Mouse (Mus musculus) stomach, embryonic 16.5 days (tissue): ENCODE data around the gene Troap. TPM values are rescaled to one million over a fixed set of nuclear protein-coding genes. Genes with fewer than 3 reads are reported as not detected.

ENCODE experiments used
- ATAC-seq: fragments of 200-750 bp; cut with Nextera tagmentation; 2 replicates; pipeline ENCODE4 v1.8.0; 2017; ENCODE audit warnings: moderate number of reproducible peaks, moderate TSS enrichment; ENCODE audit not compliant: insufficient read depth, low FRiP score
- H3K27ac ChIP-seq: fragments of 300-500 bp; sonication (generic); 2 replicates; pipeline ENCODE4 v1.5.1; 2014; ENCODE audit warnings: low read length
- H3K27me3 ChIP-seq: fragments of 300-500 bp; sonication (generic); 2 replicates; pipeline ENCODE4 v1.6.1; 2014; ENCODE audit warnings: low read length, control low read depth, mixed read lengths; ENCODE audit not compliant: control insufficient read depth, insufficient read depth
- H3K36me3 ChIP-seq: fragments of 300-500 bp; sonication (generic); 2 replicates; pipeline ENCODE4 v1.6.1; 2014; ENCODE audit warnings: low read length; ENCODE audit not compliant: control insufficient read depth, insufficient read depth
- H3K4me1 ChIP-seq: fragments of 300-500 bp; sonication (generic); 2 replicates; pipeline ENCODE4 v1.6.1; 2014; ENCODE audit warnings: low read length, control low read depth, mixed read lengths; ENCODE audit not compliant: control insufficient read depth, insufficient read depth
- H3K4me2 ChIP-seq: fragments of 300-500 bp; sonication (generic); 2 replicates; pipeline ENCODE4 v1.6.1; 2014; ENCODE audit warnings: low read depth, low read length, mixed read lengths
- H3K4me3 ChIP-seq: fragments of 300-500 bp; sonication (generic); replicated peaks from 2 replicates; pipeline ENCODE4 v1.5.1; 2014; ENCODE audit warnings: mild to moderate bottlenecking, low read length
- H3K9ac ChIP-seq: fragments of 300-500 bp; sonication (generic); 2 replicates; pipeline ENCODE4 v1.6.1; 2014; ENCODE audit warnings: low read length
- H3K9me3 ChIP-seq: fragments of 300-500 bp; sonication (generic); replicated peaks from 2 replicates; pipeline ENCODE4 v1.6.1; 2016; ENCODE audit warnings: low read length, control low read depth; ENCODE audit not compliant: control insufficient read depth
- WGBS: fragments of 180-500 bp; shearing (Covaris S2); extraction: QIAGEN DNeasy Blood & Tissue Kit; methylation state at CpG from one replicate; pipeline ENCODE4 v1.1.7; 2014; 5-methylcytosine and 5-hydroxymethylcytosine counted together
- polyA plus RNA-seq: library from polyadenylated mRNA; unstranded; fragments of >200 nt; fragmentation: Nextera tagmentation; extraction: Ambion mirVana; gene quantifications from 2 replicates; pipeline ENCODE4 v1.2.1, GENCODE M21; 2015

Gene Troap
- polyA plus RNA-seq, 1 experiment from 2014 or later: 26.4 TPM

GRCm38 (mm10) chr15:99098493-99098861 is 24.1 kb downstream of the Troap start:
- peak overlapping the region; percentile 59 for H3K9ac ChIP-seq
- peak overlapping the region; percentile 66 for H3K4me2 ChIP-seq
- H3K36me3 ChIP-seq: no peaks in the 10 kb centered on the region
- H3K9me3 ChIP-seq: no peaks in the 10 kb centered on the region
- no peak overlapping the region for H3K27ac ChIP-seq
- WGBS: 2% methylated on average over 9 of the region's 9 CpGs
- H3K4me1 ChIP-seq: peaks cover 27% of the 10 kb centered on the region
- H3K4me3 ChIP-seq: peak overlapping the region; percentile 41
- ATAC-seq: no peak
- H3K27me3 ChIP-seq: peaks cover 54% of the 10 kb centered on the region

GRCm38 (mm10) chr15:99099139-99099556 is 24.8 kb downstream of the Troap start:
- H3K27ac ChIP-seq: peak overlapping the region; percentile 87
- peak overlapping the region; percentile 41 for H3K4me3 ChIP-seq
- ATAC-seq: peak; percentile 92
- H3K36me3 ChIP-seq: no peaks in the 10 kb centered on the region
- H3K9me3 ChIP-seq: no peaks in the 10 kb centered on the region
- H3K4me1 ChIP-seq: peaks cover 22% of the 10 kb centered on the region
- peak overlapping the region; percentile 66 for H3K4me2 ChIP-seq
- peaks cover 48% of the 10 kb centered on the region for H3K27me3 ChIP-seq
- H3K9ac ChIP-seq: peak overlapping the region; percentile 57
- 2% methylated on average over 15 of the region's 15 CpGs for WGBS

GRCm38 (mm10) chr15:99099984-99100383 is 25.6 kb downstream of the Troap start:
- H3K4me1 ChIP-seq: peaks cover 22% of the 10 kb centered on the region
- peak overlapping the region; percentile 87; the same call in 1 of the 2 replicates for H3K27ac ChIP-seq
- no peak for ATAC-seq
- H3K4me2 ChIP-seq: peak overlapping the region; percentile 66
- no peaks in the 10 kb centered on the region for H3K9me3 ChIP-seq
- peaks cover 43% of the 10 kb centered on the region for H3K27me3 ChIP-seq
- peak overlapping the region; percentile 41 for H3K4me3 ChIP-seq
- no peaks in the 10 kb centered on the region for H3K36me3 ChIP-seq
- H3K9ac ChIP-seq: no peak overlapping the region; the same call in 1 of the 2 replicates
- WGBS: 45% methylated on average over 3 of the region's 3 CpGs

- no peaks in the 10 kb centered on the region for H3K36me3 ChIP-seq
- H3K4me1 ChIP-seq: no peaks in the 10 kb centered on the region
- H3K4me3 ChIP-seq: no peak overlapping the region
- no peaks in the 10 kb centered on the region for H3K9me3 ChIP-seq
- ATAC-seq: no peak
- H3K4me2 ChIP-seq: no peak overlapping the region
- H3K27me3 ChIP-seq: no peaks in the 10 kb centered on the region
- 47% methylated on average over 7 of the region's 7 CpGs for WGBS
- no peak overlapping the region for H3K27ac ChIP-seq
- no peak overlapping the region for H3K9ac ChIP-seq
Observed at GRCm38 (mm10) chr15:99105238-99105637, 30.9 kb downstream of the Troap start.

GRCm38 (mm10) chr15:99107866-99108265 is 33.5 kb downstream of the Troap start:
- ATAC-seq: no peak
- no peak overlapping the region for H3K4me2 ChIP-seq
- no peaks in the 10 kb centered on the region for H3K9me3 ChIP-seq
- no peak overlapping the region for H3K27ac ChIP-seq
- WGBS: 72% methylated on average over 3 of the region's 3 CpGs
- H3K27me3 ChIP-seq: no peaks in the 10 kb centered on the region
- H3K9ac ChIP-seq: no peak overlapping the region
- H3K4me1 ChIP-seq: no peaks in the 10 kb centered on the region
- no peaks in the 10 kb centered on the region for H3K36me3 ChIP-seq
- H3K4me3 ChIP-seq: no peak overlapping the region

GRCm38 (mm10) chr15:99111139-99111538 is 36.8 kb downstream of the Troap start:
- no peak overlapping the region for H3K9ac ChIP-seq
- no peaks in the 10 kb centered on the region for H3K27me3 ChIP-seq
- H3K4me2 ChIP-seq: no peak overlapping the region
- H3K27ac ChIP-seq: no peak overlapping the region
- 84% methylated on average over 3 of the region's 3 CpGs for WGBS
- no peaks in the 10 kb centered on the region for H3K36me3 ChIP-seq
- H3K4me1 ChIP-seq: no peaks in the 10 kb centered on the region
- no peak for ATAC-seq
- H3K9me3 ChIP-seq: no peaks in the 10 kb centered on the region
- no peak overlapping the region for H3K4me3 ChIP-seq

GRCm38 (mm10) chr15:99111809-99112208 is 37.4 kb downstream of the Troap start:
- H3K9me3 ChIP-seq: no peaks in the 10 kb centered on the region
- no peak overlapping the region for H3K9ac ChIP-seq
- no peak overlapping the region for H3K27ac ChIP-seq
- WGBS: 47% methylated on average over 4 of the region's 4 CpGs
- no peaks in the 10 kb centered on the region for H3K27me3 ChIP-seq
- H3K36me3 ChIP-seq: no peaks in the 10 kb centered on the region
- H3K4me1 ChIP-seq: no peaks in the 10 kb centered on the region
- H3K4me2 ChIP-seq: no peak overlapping the region
- ATAC-seq: no peak
- no peak overlapping the region for H3K4me3 ChIP-seq

GRCm38 (mm10) chr15:99112843-99113395 is 38.5 kb downstream of the Troap start:
- Histone ChIP-seq H3K9ac (no peak overlapping the region), H3K4me2 (0 out of 2 replicates have a peak overlapping the region, but pooled peaks have one; percentile 29), H3K36me3 (no peaks in the 10 kb centered on the region), H3K9me3 (no peaks in the 10 kb centered on the region), H3K27ac (no peak overlapping the region), H3K4me3 (no peak overlapping the region; the same call in 1 of the 2 replicates), H3K27me3 (no peaks in the 10 kb centered on the region), H3K4me1 (no peaks in the 10 kb centered on the region)
- ATAC-seq: no peak
- 52% methylated on average over 11 of the region's 11 CpGs for WGBS

- no peak overlapping the region for H3K27ac ChIP-seq
- no peak overlapping the region; the same call in 1 of the 2 replicates for H3K4me3 ChIP-seq
- WGBS: 9% methylated on average over 9 of the region's 9 CpGs
- no peaks in the 10 kb centered on the region for H3K27me3 ChIP-seq
- H3K36me3 ChIP-seq: no peaks in the 10 kb centered on the region
- ATAC-seq: no peak
- no peaks in the 10 kb centered on the region for H3K9me3 ChIP-seq
- H3K4me2 ChIP-seq: 0 out of 2 replicates have a peak overlapping the region, but pooled peaks have one; percentile 29
- H3K4me1 ChIP-seq: no peaks in the 10 kb centered on the region
- no peak overlapping the region for H3K9ac ChIP-seq
Observed at GRCm38 (mm10) chr15:99113396-99113975, 39.1 kb downstream of the Troap start.
